Mouse (Mus musculus): Measurements from ENCODE around the gene Itpr2.

The Itpr2 gene

GRCm38 (mm10) chr6:146208983-146209382 is 293.0 kb downstream of the Itpr2 start:
- DNase-seq: no peak

- no peak for DNase-seq
These were observed 294.6 kb downstream of the Itpr2 start for GRCm38 (mm10) chr6:146207204-146207959.

GRCm38 (mm10) chr6:146205136-146205535 is 296.9 kb downstream of the Itpr2 start:
- no peak for DNase-seq

- DNase-seq: no peak
These were observed 297.6 kb downstream of the Itpr2 start for GRCm38 (mm10) chr6:146204470-146204869.

- DNase-seq: no peak
These were observed 304.1 kb downstream of the Itpr2 start for GRCm38 (mm10) chr6:146197868-146198379.

GRCm38 (mm10) chr6:146196701-146197100 is 305.3 kb downstream of the Itpr2 start:
- no peak for DNase-seq

- no peak for DNase-seq
These were observed 306.1 kb downstream of the Itpr2 start for GRCm38 (mm10) chr6:146195854-146196457.

GRCm38 (mm10) chr6:146191931-146192330 is 310.1 kb downstream of the Itpr2 start:
- no peak for DNase-seq

GRCm38 (mm10) chr6:146190006-146190405 is 312.0 kb downstream of the Itpr2 start:
- no peak for DNase-seq

- DNase-seq: no peak
These were observed 316.5 kb downstream of the Itpr2 start for GRCm38 (mm10) chr6:146185532-146185931.

GRCm38 (mm10) chr6:146184771-146185170 is 317.3 kb downstream of the Itpr2 start:
- DNase-seq: no peak

- no peak for DNase-seq
These were observed 327.3 kb downstream of the Itpr2 start for GRCm38 (mm10) chr6:146174644-146175250.

- DNase-seq: no peak
These were observed 331.4 kb downstream of the Itpr2 start for GRCm38 (mm10) chr6:146170603-146171051.

GRCm38 (mm10) chr6:146167207-146167606 is 334.8 kb downstream of the Itpr2 start:
- DNase-seq: no peak

GRCm38 (mm10) chr6:146159641-146160040 is 342.4 kb downstream of the Itpr2 start:
- no peak for DNase-seq

GRCm38 (mm10) chr6:146158717-146159116 is 343.3 kb downstream of the Itpr2 start:
- DNase-seq: no peak

GRCm38 (mm10) chr6:146157983-146158535 is 344.0 kb downstream of the Itpr2 start:
- DNase-seq: no peak

- no peak for DNase-seq
These were observed 344.9 kb downstream of the Itpr2 start for GRCm38 (mm10) chr6:146157099-146157498.

GRCm38 (mm10) chr6:146156536-146156935 is 345.5 kb downstream of the Itpr2 start:
- DNase-seq: no peak

GRCm38 (mm10) chr6:146155156-146155734 is 346.8 kb downstream of the Itpr2 start:
- DNase-seq: no peak

- DNase-seq: no peak
These were observed 349.2 kb downstream of the Itpr2 start for GRCm38 (mm10) chr6:146152843-146153242.

GRCm38 (mm10) chr6:146140966-146141585 is 360.9 kb downstream of the Itpr2 start:
- no peak for DNase-seq

- no peak for DNase-seq
These were observed 361.9 kb downstream of the Itpr2 start for GRCm38 (mm10) chr6:146140171-146140570.

Measured in thymus, postnatal 4 days (tissue).